In the genomic region with DNA sequence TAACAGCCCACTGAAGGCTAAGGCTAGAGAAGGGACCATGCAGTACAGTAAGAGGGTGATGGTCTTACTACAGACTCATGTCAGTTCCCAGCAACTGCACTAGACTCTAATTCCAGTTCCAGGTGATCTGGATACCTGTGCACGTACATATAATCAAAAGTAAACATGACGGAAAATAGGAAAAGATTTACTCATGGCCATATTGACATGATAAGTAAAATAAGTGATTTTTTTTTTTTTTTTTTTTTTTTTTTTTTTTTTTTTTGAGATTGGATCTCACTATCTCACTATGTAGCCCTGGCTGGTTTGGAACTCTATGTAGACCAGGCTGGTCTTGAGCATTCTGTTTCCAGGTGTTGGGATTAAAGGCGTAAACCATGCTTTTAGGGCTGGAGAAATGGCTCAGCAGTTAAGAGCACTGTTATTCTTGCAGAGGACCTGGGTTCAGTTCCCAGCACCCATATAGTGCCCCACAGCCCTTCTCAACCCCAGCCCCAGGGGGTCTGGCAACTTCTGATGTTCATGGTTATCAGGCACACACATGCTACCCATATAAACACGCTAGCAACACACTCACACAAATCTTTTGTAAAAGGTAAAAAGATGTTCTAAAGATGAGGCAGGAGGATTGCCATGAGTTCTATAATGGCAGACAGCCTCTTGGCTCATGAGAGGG, we compare ENCODE assay signal across 21 mouse cellular contexts. TPM values are rescaled to one million over a fixed set of nuclear protein-coding genes. Genes with fewer than 3 reads are reported as not detected.
DNase-seq lines count a peak whose midpoint lies in the region; ATAC-seq lines count a peak whose summit lies in the region.
"Had no signal": no experiment of that assay in that cellular context is flagged by ENCODE, and none has a peak within 500 bp of the region (broad histone marks: within the 10 kb centered on the region; RNA-seq: fewer than 3 reads in every experiment).

No protein-coding gene starts in this region.

- no peak overlapping the region for H3K9ac ChIP-seq in heart, embryonic 13.5 days
- H3K9ac ChIP-seq in liver, embryonic 12.5 days = no peak overlapping the region
- 0 out of 2 replicates have a peak overlapping the region, but pooled peaks have one; percentile 59 for H3K9ac ChIP-seq in embryonic facial prominence, embryonic 13.5 days
- H3K9ac ChIP-seq: forebrain, embryonic 13.5 days; hindbrain, embryonic 12.5 days had no signal

- H3K9me3 ChIP-seq in heart, embryonic 13.5 days = no peaks in the 10 kb centered on the region
- no peaks in the 10 kb centered on the region for H3K9me3 ChIP-seq in liver, embryonic 12.5 days (replicated peaks)
- no peaks in the 10 kb centered on the region for H3K9me3 ChIP-seq in embryonic facial prominence, embryonic 13.5 days
- H3K9me3 ChIP-seq: forebrain, embryonic 13.5 days; hindbrain, embryonic 12.5 days; midbrain, embryonic 10.5 days had no signal

- H3K27me3 ChIP-seq in heart, embryonic 13.5 days (replicated peaks) = no peaks in the 10 kb centered on the region
- no peaks in the 10 kb centered on the region for H3K27me3 ChIP-seq in liver, embryonic 12.5 days (replicated peaks)
- no peaks in the 10 kb centered on the region for H3K27me3 ChIP-seq in embryonic facial prominence, embryonic 13.5 days
- H3K27me3 ChIP-seq: forebrain, embryonic 13.5 days; hindbrain, embryonic 12.5 days had no signal

- peak overlapping the region; percentile 70; the same call in 1 of the 2 replicates for H3K27ac ChIP-seq in heart, embryonic 13.5 days (replicated peaks)
- no peak overlapping the region for H3K27ac ChIP-seq in liver, embryonic 12.5 days
- peak overlapping the region; percentile 88 for H3K27ac ChIP-seq in embryonic facial prominence, embryonic 13.5 days
- H3K27ac ChIP-seq: forebrain, embryonic 13.5 days had no signal

- WGBS in heart, embryonic 13.5 days = 84% methylated on average over 4 of the region's 4 CpGs
- WGBS in liver, embryonic 12.5 days (ENCODE audit: insufficient replicate concordance) = 68% methylated on average over 4 of the region's 4 CpGs
- 91% methylated on average over 4 of the region's 4 CpGs for WGBS in embryonic facial prominence, embryonic 13.5 days

- peaks cover 15% of the 10 kb centered on the region for H3K4me1 ChIP-seq in heart, embryonic 13.5 days
- H3K4me1 ChIP-seq in liver, embryonic 12.5 days = peaks cover 26% of the 10 kb centered on the region
- H3K4me1 ChIP-seq in embryonic facial prominence, embryonic 13.5 days = peaks cover 24% of the 10 kb centered on the region
- H3K4me1 ChIP-seq: forebrain, embryonic 13.5 days had no signal

- no peak overlapping the region for H3K4me3 ChIP-seq in heart, embryonic 13.5 days
- H3K4me3 ChIP-seq in liver, embryonic 12.5 days = no peak overlapping the region
- no peak overlapping the region for H3K4me3 ChIP-seq in embryonic facial prominence, embryonic 13.5 days
- H3K4me3 ChIP-seq: erythroblast, embryonic 14.5 days; forebrain, embryonic 13.5 days; hindbrain, embryonic 12.5 days; midbrain, embryonic 10.5 days had no signal

- no peak for DNase-seq in heart, adult 9 months (ENCODE audit: low spot score in 2 of 2)
- no peak for DNase-seq in liver
- DNase-seq in adrenal gland, adult 2 months = no peak
- DNase-seq in frontal cortex, postnatal 36 days (ENCODE audit: low spot score in 2 of 2) = no peak
- DNase-seq: B cell, adult 2 months; cerebellum, adult 11-12 months; cerebellum, postnatal 25 days; embryo, embryonic 11 days; gastrocnemius, postnatal 25 days; layer of hippocampus, adult 9-11 months; lung, adult 2 months; right cerebral cortex, postnatal 14 days had no signal

- ATAC-seq in heart, embryonic 13.5 days (ENCODE audit: extremely low read depth, insufficient number of reproducible peaks, low FRiP score, low TSS enrichment) = no peak
- ATAC-seq in liver, embryonic 12.5 days = no peak
- ATAC-seq in embryonic facial prominence, embryonic 13.5 days (ENCODE audit: insufficient number of reproducible peaks, insufficient read depth, low FRiP score, low TSS enrichment, low read depth) = no peak
- ATAC-seq: forebrain, embryonic 13.5 days had no signal

- H3K36me3 ChIP-seq in heart, embryonic 13.5 days = peaks cover 89% of the 10 kb centered on the region
- peaks cover 56% of the 10 kb centered on the region for H3K36me3 ChIP-seq in liver, embryonic 12.5 days
- H3K36me3 ChIP-seq in embryonic facial prominence, embryonic 13.5 days = peaks cover 84% of the 10 kb centered on the region

- H3K4me2 ChIP-seq in heart, embryonic 13.5 days = no peak overlapping the region
- H3K4me2 ChIP-seq in liver, embryonic 12.5 days = peak overlapping the region; percentile 28
- H3K4me2 ChIP-seq in embryonic facial prominence, embryonic 13.5 days = peak overlapping the region; percentile 28; the same call in 1 of the 2 replicates
- H3K4me2 ChIP-seq: forebrain, embryonic 13.5 days; heart, embryonic 11.5 days; hindbrain, embryonic 12.5 days had no signal

RNA-seq across cellular contexts. Expression of a gene that starts 15.8 kb away (rescaled TPM):
- 115 and 120 TPM in 2 replicates for polyA plus RNA-seq in heart, embryonic 13.5 days (2015; fragmentation: Nextera tagmentation; extraction: Ambion mirVana)
- polyA plus RNA-seq in liver, embryonic 12.5 days (2016; fragmentation: Nextera tagmentation; extraction: Ambion mirVana) = 84.1 and 85.3 TPM in 2 replicates
- polyA plus RNA-seq in embryonic facial prominence, embryonic 13.5 days (2015; fragmentation: Nextera tagmentation; extraction: Ambion mirVana) = 248 and 252 TPM in 2 replicates
- 10 to 100 TPM; 51.0 to 60.1 TPM for total RNA-seq in adrenal gland, adult 2 months (2021)
- polyA plus RNA-seq in adrenal gland, adult 2 months (2012; rRNA removed) = 38.9 and 39.1 TPM in 2 replicates

RNA-seq across cellular contexts. Expression of a gene that starts 31.3 kb away (rescaled TPM):
- 56.9 and 60.3 TPM in 2 replicates for polyA plus RNA-seq in heart, embryonic 13.5 days (2015; fragmentation: Nextera tagmentation; extraction: Ambion mirVana)
- polyA plus RNA-seq in liver, embryonic 12.5 days (2016; fragmentation: Nextera tagmentation; extraction: Ambion mirVana) = 29.2 and 32.5 TPM in 2 replicates
- 120 and 123 TPM in 2 replicates for polyA plus RNA-seq in embryonic facial prominence, embryonic 13.5 days (2015; fragmentation: Nextera tagmentation; extraction: Ambion mirVana)
- total RNA-seq in adrenal gland, adult 2 months (2021) = 10 to 100 TPM; 30.9 to 56.0 TPM
- polyA plus RNA-seq in adrenal gland, adult 2 months (2012; rRNA removed) = 27.1 and 27.2 TPM in 2 replicates

RNA-seq across cellular contexts. Expression of a gene that starts 39.7 kb away (rescaled TPM):
- 1.7 and 2.1 TPM in 2 replicates for polyA plus RNA-seq in heart, embryonic 13.5 days (2015; fragmentation: Nextera tagmentation; extraction: Ambion mirVana)
- 0.10 and 0.25 TPM in 2 replicates for polyA plus RNA-seq in liver, embryonic 12.5 days (2016; fragmentation: Nextera tagmentation; extraction: Ambion mirVana)
- polyA plus RNA-seq in embryonic facial prominence, embryonic 13.5 days (2015; fragmentation: Nextera tagmentation; extraction: Ambion mirVana) = 22.3 and 30.1 TPM in 2 replicates
- total RNA-seq in adrenal gland, adult 2 months (2021) = not detected
- not detected in 2 replicates for polyA plus RNA-seq in adrenal gland, adult 2 months (2012; rRNA removed)
- total RNA-seq: adrenal gland, postnatal 36 days; gastrocnemius, postnatal 25 days had no signal
- polyA plus RNA-seq: erythroblast, embryonic 14.5 days had no signal

RNA-seq across cellular contexts. Expression of a gene that starts 59.8 kb away (rescaled TPM):
- polyA plus RNA-seq in heart, embryonic 13.5 days (2015; fragmentation: Nextera tagmentation; extraction: Ambion mirVana) = 27.6 and 28.6 TPM in 2 replicates
- polyA plus RNA-seq in liver, embryonic 12.5 days (2016; fragmentation: Nextera tagmentation; extraction: Ambion mirVana) = 31.2 and 32.7 TPM in 2 replicates
- polyA plus RNA-seq in embryonic facial prominence, embryonic 13.5 days (2015; fragmentation: Nextera tagmentation; extraction: Ambion mirVana) = 47.0 and 53.5 TPM in 2 replicates
- total RNA-seq in adrenal gland, adult 2 months (2021) = 10 to 100 TPM; 13.1 to 15.9 TPM
- polyA plus RNA-seq in adrenal gland, adult 2 months (2012; rRNA removed) = 23.4 and 28.6 TPM in 2 replicates
